Mouse (Mus musculus): Measurements from ENCODE around the gene Ninl. TPM values are rescaled to one million over a fixed set of nuclear protein-coding genes. Genes with fewer than 3 reads are reported as not detected.
"Not testable (repeated sequence)": the region's sequence is repeated elsewhere in the genome, so short reads cannot be mapped to it uniquely, and the experiment has no call there.

Ninl gene
- polyA plus RNA-seq, 1 experiment from 2014 or later = 14.5 TPM

DNA sequence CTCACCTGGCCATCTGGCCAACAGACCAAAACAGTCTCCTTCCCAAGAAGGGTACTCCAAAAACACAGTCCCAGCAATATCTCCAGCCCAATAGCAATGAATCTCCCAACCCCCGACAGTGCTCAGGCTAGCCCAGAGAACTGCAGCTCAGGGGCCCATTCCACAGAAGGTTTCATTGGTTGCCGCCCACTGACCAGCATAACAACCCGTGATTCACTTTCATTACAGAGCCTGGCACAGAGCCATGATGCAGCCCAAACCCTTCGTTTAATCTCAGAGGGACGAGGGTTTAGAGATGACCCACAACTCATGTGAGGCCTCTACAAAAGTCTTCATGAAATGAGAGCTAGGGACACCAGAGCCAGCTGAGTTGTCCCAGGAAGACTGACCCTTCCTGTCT, 90.4 kb downstream of the Ninl start:
- Histone ChIP-seq H3K27me3 (no peaks in the 10 kb centered on the region), H3K9ac (replicated peaks) (no peak overlapping the region), H3K4me2 (no peak overlapping the region), H3K27ac (no peak overlapping the region), H3K4me1 (replicated peaks) (no peaks in the 10 kb centered on the region), H3K4me3 (replicated peaks) (no peak overlapping the region), H3K9me3 (no peaks in the 10 kb centered on the region), H3K36me3 (peaks cover 71% of the 10 kb centered on the region)
- ATAC-seq (ENCODE audit: insufficient number of reproducible peaks, insufficient read depth, low FRiP score, low TSS enrichment, low read depth) = no peak
- 91% methylated on average over 5 of the region's 5 CpGs for WGBS

DNA sequence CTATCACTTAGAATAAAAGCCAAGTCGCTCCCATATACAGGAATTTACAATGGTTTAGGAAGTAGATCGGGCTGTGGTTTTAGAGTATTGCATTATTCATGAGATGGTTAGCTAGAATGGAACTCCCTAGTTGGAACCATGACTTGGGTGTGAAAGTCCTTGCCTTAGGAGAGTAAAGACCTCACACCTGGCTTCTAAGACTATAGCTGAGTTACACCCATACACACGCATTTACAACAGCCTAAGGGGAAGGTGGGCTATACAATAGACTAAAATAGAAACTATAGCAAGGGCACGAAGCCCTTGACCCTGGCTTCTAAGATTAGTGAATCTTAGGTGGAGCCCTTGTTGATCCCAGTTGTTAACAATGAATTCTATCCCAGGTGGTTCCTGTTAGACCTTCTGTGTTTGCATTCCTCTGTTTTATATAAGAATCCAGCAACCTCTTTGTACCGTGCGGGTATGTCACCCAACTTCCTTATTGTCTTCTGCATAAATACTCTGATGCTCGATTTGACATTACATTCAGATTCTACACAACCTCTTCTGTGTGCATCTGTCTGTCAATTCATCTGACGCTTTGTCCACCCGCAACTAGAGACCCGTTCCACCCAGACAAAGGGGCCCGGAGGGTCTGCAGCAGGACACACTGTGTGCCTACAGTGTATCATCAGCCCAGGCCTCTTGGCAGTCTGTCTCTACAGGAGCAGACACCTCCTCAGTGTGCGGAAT, 91.1 kb downstream of the Ninl start:
- not testable (repeated sequence) for H3K4me1 ChIP-seq (replicated peaks); H3K4me2 ChIP-seq; ATAC-seq (ENCODE audit: insufficient number of reproducible peaks, insufficient read depth, low FRiP score, low TSS enrichment, low read depth); H3K9ac ChIP-seq (replicated peaks); H3K27me3 ChIP-seq; H3K4me3 ChIP-seq (replicated peaks); H3K9me3 ChIP-seq; H3K27ac ChIP-seq
- 95% methylated on average over 12 of the region's 12 CpGs for WGBS
- peaks cover 71% of the 10 kb centered on the region for H3K36me3 ChIP-seq

DNA sequence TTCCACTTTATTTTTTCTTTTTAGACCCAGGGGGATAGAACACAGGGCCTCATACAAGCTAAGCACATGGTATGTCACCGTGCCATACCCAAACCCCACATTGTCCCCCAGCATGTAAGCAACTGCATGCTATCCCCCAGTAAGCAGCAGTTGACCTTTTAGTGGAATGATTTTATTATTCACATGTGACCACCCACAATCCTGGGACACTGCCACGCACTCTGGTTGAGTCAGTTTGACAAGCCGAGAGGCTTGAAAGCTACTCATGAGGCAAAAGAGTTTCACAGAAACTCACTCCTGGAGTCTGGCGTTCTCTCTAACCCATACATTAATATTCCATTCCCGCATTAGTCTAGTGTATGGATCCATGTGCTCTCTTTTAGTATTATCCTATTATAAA, 91.8 kb downstream of the Ninl start:
- H3K4me3 ChIP-seq (replicated peaks); H3K4me1 ChIP-seq (replicated peaks); H3K27me3 ChIP-seq; H3K4me2 ChIP-seq; H3K9ac ChIP-seq (replicated peaks); H3K27ac ChIP-seq; H3K9me3 ChIP-seq; ATAC-seq (ENCODE audit: insufficient number of reproducible peaks, insufficient read depth, low FRiP score, low TSS enrichment, low read depth): not testable (repeated sequence)
- 98% methylated on average over 5 of the region's 5 CpGs for WGBS
- H3K36me3 ChIP-seq = peaks cover 68% of the 10 kb centered on the region

DNA sequence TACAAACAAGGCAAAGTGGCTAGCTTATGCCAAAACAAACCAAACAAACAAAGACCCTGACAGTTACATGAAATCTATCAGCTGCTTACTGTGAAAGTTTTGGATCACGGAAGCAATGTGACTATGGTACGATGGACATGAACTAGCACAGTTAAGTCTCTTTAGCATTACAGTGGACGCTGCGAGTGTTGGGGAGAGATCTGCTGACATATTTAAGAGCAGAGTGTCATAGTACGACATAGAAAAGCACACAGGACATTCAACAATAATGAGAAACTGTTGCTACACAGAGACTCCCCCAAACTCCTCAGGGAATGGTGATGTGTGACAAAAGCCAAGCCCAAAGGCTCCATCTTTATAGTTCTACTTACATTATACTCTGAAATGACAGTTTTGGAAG, 95.2 kb downstream of the Ninl start:
- H3K4me2 ChIP-seq = no peak overlapping the region
- H3K27ac ChIP-seq = no peak overlapping the region
- no peak overlapping the region for H3K9ac ChIP-seq (replicated peaks)
- H3K27me3 ChIP-seq = no peaks in the 10 kb centered on the region
- H3K9me3 ChIP-seq = no peaks in the 10 kb centered on the region
- ATAC-seq (ENCODE audit: insufficient number of reproducible peaks, insufficient read depth, low FRiP score, low TSS enrichment, low read depth) = no peak
- H3K4me1 ChIP-seq (replicated peaks) = no peaks in the 10 kb centered on the region
- H3K36me3 ChIP-seq = peaks cover 55% of the 10 kb centered on the region
- 95% methylated on average over 5 of the region's 5 CpGs for WGBS
- H3K4me3 ChIP-seq (replicated peaks) = no peak overlapping the region

DNA sequence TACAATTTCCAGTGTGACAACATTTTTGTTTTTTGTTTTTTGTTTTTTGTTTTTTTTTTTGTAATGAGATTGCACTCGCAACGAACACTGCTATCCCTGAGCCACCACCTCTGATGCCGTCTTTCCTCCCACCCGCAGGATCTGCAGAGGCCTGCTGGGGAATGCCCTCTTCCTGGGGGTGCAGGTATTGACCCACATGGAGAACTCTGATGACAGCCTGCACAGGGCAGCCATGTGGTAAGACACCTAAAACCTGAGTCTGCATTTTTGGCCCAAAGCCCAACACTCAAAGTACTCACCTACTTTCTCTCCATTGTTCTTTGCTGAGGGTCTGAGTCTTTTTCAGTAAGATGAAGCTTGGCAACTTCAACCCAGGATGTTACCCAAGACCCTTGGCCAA, 104.5 kb downstream of the Ninl start:
- Histone ChIP-seq H3K36me3 (peaks cover 70% of the 10 kb centered on the region), H3K4me3 (replicated peaks) (no peak overlapping the region), H3K27me3 (no peaks in the 10 kb centered on the region), H3K9me3 (no peaks in the 10 kb centered on the region), H3K4me2 (no peak overlapping the region), H3K4me1 (replicated peaks) (no peaks in the 10 kb centered on the region), H3K9ac (replicated peaks) (no peak overlapping the region), H3K27ac (no peak overlapping the region)
- ATAC-seq (ENCODE audit: insufficient number of reproducible peaks, insufficient read depth, low FRiP score, low TSS enrichment, low read depth) = no peak
- WGBS = 90% methylated on average over 4 of the region's 4 CpGs

DNA sequence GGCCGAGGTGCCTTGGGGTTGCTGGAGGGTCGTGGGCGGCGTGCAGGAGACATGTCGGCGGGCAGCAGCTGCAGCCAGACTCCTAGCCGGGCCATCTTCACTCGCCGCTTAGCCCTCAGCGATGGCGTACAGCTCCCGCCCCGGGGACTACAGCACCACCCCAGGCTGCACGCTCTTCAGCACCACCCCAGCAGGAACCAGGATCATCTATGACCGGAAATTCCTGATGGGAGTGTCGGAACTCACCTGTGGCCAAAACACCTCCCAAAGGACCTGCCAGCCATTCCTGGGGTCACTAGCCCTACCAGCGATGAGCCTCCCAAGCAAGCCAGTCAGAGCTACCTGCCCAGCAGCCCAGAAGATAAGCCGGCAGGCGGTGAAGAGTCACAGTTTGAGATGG, 105.7 kb downstream of the Ninl start:
- 81% methylated on average over 19 of the region's 19 CpGs for WGBS

DNA sequence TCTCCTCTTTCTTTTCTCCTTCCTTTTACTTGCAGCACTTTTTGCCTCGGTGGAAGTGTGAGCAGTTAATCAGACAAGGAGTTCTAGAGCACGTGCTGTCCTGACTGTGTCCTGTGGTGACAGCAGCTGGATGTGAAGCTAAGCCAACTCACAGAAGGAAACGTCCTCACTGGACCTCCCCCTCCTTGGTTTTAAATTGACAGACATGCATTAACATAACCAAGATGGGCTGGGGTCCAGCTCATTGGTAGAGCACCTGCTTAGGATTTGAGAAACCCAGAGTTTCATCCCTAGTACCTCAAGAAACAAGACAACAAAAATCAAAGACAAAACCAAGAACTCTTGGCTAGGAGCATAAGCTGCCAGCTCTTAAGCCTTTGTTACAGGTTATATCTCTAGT, 108.4 kb downstream of the Ninl start:
- Histone ChIP-seq H3K9ac (replicated peaks) (no peak overlapping the region), H3K4me1 (replicated peaks) (no peaks in the 10 kb centered on the region), H3K27ac (no peak overlapping the region), H3K4me3 (replicated peaks) (no peak overlapping the region), H3K36me3 (peaks cover 75% of the 10 kb centered on the region), H3K4me2 (no peak overlapping the region), H3K27me3 (no peaks in the 10 kb centered on the region), H3K9me3 (no peaks in the 10 kb centered on the region)
- ATAC-seq (ENCODE audit: insufficient number of reproducible peaks, insufficient read depth, low FRiP score, low TSS enrichment, low read depth) = no peak
- WGBS = 74% methylated on average over 3 of the region's 3 CpGs

More for the DNA sequence above, 105.7 kb downstream of the Ninl start:
- Histone ChIP-seq H3K27me3 (no peaks in the 10 kb centered on the region), H3K9ac (replicated peaks) (no peak overlapping the region), H3K27ac (no peak overlapping the region), H3K4me3 (replicated peaks) (no peak overlapping the region), H3K9me3 (no peaks in the 10 kb centered on the region), H3K4me2 (no peak overlapping the region), H3K4me1 (replicated peaks) (no peaks in the 10 kb centered on the region), H3K36me3 (peaks cover 73% of the 10 kb centered on the region)
- ATAC-seq (ENCODE audit: insufficient number of reproducible peaks, insufficient read depth, low FRiP score, low TSS enrichment, low read depth) = no peak

DNA sequence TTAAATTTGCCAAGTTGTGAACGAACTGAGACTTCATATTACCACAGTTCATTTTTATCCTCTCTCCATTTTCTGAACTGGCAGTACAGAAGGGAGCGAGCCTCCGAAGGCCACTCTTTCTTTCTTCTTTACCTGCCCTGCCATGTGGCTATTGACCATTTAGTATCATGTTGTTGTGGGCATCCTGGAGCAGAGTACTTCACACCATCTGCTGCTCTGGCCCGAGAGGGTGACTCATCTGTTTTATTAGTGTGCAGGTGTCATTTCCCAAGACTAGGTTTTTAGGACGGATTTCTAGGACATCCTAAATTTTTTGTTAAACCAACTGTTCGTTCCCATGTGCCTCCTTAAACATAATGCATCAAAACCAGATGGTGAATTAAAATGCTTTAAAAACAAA, 110.0 kb downstream of the Ninl start:
- Histone ChIP-seq H3K27me3 (no peaks in the 10 kb centered on the region), H3K4me1 (replicated peaks) (no peaks in the 10 kb centered on the region), H3K4me3 (replicated peaks) (no peak overlapping the region), H3K27ac (no peak overlapping the region), H3K9ac (replicated peaks) (no peak overlapping the region), H3K9me3 (no peaks in the 10 kb centered on the region), H3K36me3 (peaks cover 77% of the 10 kb centered on the region), H3K4me2 (no peak overlapping the region)
- 80% methylated on average over 6 of the region's 6 CpGs for WGBS
- ATAC-seq (ENCODE audit: insufficient number of reproducible peaks, insufficient read depth, low FRiP score, low TSS enrichment, low read depth) = no peak

DNA sequence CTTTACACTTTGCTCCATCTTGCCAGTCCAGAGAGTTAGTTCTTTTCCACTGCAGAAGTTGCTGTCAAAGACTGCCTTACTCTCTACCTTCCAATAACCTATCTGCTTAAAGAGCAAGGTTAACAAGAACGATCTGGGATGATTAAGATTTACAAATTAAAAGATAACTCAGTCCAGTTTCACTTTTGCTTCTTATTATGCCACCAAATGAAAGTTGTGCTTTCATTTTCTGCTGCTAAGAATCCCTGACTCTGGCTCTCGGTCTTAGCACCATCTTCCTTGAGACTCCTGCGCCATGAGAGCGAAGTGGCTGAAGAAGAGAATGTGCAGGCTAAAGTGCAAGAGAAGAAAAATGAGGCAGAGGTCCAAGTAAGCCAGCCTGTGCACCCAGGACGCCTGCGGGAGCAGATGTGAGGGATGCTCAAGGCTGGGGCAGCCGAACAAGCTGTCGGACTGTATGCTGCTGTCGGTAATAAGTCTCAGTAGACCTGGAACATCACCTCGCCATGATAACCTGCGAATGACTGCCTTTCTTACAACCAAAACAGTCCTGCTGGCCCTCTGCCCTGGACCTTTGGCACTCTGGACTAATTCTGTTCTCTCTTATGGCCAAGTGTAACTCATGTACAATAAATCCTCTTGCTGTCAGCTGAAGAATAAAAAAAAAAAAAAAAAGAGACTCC, 112.0 kb downstream of the Ninl start:
- Histone ChIP-seq H3K9me3 (no peaks in the 10 kb centered on the region), H3K4me2 (no peak overlapping the region), H3K27me3 (no peaks in the 10 kb centered on the region), H3K36me3 (peaks cover 75% of the 10 kb centered on the region), H3K27ac (no peak overlapping the region), H3K4me1 (replicated peaks) (no peaks in the 10 kb centered on the region), H3K9ac (replicated peaks) (no peak overlapping the region), H3K4me3 (replicated peaks) (no peak overlapping the region)
- 93% methylated on average over 11 of the region's 11 CpGs for WGBS
- ATAC-seq (ENCODE audit: insufficient number of reproducible peaks, insufficient read depth, low FRiP score, low TSS enrichment, low read depth) = no peak

DNA sequence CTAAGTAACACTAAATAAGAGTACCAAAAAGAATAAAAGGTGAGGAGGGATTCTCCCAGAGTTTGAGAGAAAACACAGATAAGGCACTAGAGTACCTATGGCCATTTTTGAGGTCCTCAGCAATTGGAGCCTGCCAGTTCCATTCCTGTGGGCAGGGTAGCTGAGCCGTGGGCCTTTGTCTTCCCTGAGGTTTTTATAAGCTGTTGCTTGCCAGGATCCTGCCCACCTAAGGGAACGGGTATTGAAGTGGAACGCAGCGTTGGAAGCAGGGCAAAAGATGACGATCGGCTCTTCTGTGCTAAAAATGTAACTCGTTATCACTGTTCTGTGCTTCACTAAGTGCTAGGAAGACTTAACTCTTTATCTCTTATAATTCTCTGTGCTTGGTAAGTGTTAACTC, 115.7 kb downstream of the Ninl start:
- no peaks in the 10 kb centered on the region for H3K27me3 ChIP-seq
- WGBS = 83% methylated on average over 7 of the region's 7 CpGs
- no peak for ATAC-seq (ENCODE audit: insufficient number of reproducible peaks, insufficient read depth, low FRiP score, low TSS enrichment, low read depth)
- no peak overlapping the region for H3K27ac ChIP-seq
- peaks cover 54% of the 10 kb centered on the region for H3K36me3 ChIP-seq
- H3K4me1 ChIP-seq (replicated peaks) = no peaks in the 10 kb centered on the region
- no peak overlapping the region for H3K4me3 ChIP-seq (replicated peaks)
- no peak overlapping the region for H3K4me2 ChIP-seq
- no peaks in the 10 kb centered on the region for H3K9me3 ChIP-seq
- H3K9ac ChIP-seq (replicated peaks) = no peak overlapping the region

DNA sequence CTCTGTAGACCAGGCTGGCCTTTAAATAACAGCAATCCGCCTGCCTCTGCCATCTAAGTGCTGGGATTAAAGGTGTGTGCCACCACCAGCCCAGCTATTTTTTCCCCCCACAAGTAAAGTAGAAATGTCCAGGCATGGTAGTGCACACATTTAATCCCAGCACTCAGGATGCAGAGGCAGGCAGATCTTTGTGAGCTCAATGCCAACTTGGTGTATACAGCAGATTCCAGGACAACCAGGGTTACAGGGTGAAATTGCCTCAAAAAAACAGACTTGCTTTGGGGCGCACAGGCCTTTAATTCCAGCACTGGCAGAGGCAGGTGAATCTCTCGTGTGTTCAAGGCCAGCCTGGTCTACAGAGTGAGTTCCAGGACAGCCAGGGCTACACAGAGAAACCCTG, 116.2 kb downstream of the Ninl start:
- no peaks in the 10 kb centered on the region for H3K27me3 ChIP-seq
- H3K36me3 ChIP-seq = peaks cover 53% of the 10 kb centered on the region
- no peak overlapping the region for H3K9ac ChIP-seq (replicated peaks)
- WGBS = 80% methylated on average over 3 of the region's 3 CpGs
- H3K4me1 ChIP-seq (replicated peaks) = no peaks in the 10 kb centered on the region
- H3K9me3 ChIP-seq = no peaks in the 10 kb centered on the region
- no peak overlapping the region for H3K27ac ChIP-seq
- no peak overlapping the region for H3K4me3 ChIP-seq (replicated peaks)
- no peak for ATAC-seq (ENCODE audit: insufficient number of reproducible peaks, insufficient read depth, low FRiP score, low TSS enrichment, low read depth)
- H3K4me2 ChIP-seq = no peak overlapping the region

DNA sequence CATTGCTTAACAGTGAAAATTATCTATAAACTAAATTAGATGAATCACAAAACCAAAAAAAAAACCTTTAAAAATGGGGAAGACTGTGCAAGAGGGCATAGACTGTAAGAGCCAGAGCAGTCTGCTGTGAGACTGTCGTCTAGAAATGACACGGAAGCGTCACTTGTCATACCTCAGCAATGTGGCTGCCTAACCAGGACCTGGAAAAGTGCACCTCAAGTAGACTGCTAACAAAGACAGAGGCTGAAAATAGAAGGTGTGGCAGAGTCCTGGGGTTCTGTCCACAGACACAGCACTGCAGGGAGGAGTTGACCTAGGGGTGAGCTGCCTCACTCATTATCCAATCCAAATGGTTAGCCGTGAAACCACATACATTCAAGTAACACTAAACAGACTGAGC, 117.0 kb downstream of the Ninl start:
- ATAC-seq (ENCODE audit: insufficient number of reproducible peaks, insufficient read depth, low FRiP score, low TSS enrichment, low read depth) = no peak
- Histone ChIP-seq H3K4me3 (replicated peaks) (no peak overlapping the region), H3K9me3 (no peaks in the 10 kb centered on the region), H3K27ac (no peak overlapping the region), H3K27me3 (no peaks in the 10 kb centered on the region), H3K9ac (replicated peaks) (no peak overlapping the region), H3K36me3 (peaks cover 53% of the 10 kb centered on the region), H3K4me2 (no peak overlapping the region), H3K4me1 (replicated peaks) (no peaks in the 10 kb centered on the region)
- 90% methylated on average over 4 of the region's 4 CpGs for WGBS

All from limb, embryonic 12.5 days (tissue).